Mouse (Mus musculus) left cerebral cortex, postnatal 36 days (tissue): ENCODE data around the gene Sdhd. TPM values are rescaled to one million over a fixed set of nuclear protein-coding genes. Genes with fewer than 3 reads are reported as not detected.
A peak's percentile ranks its signal among the peaks of the same experiment; 100 is the strongest.
"Not testable (repeated sequence)": the region's sequence is repeated elsewhere in the genome, so short reads cannot be mapped to it uniquely, and the experiment has no call there.

Experiments
- DNase-seq, 2 experiments: peaks; one replicate each; pipeline ENCODE4 v3.0.0; 2021 to 2022; ENCODE audit warnings: low spot score in 2 of 2, mixed read lengths in 1 of 2
- intact Hi-C: fragments of 180-260 bp; cut with DNase I; formaldehyde crosslinking; loops from one replicate; pipeline ENCODE4 v1.15.1; 2025
- total RNA-seq, 2 experiments: library from RNA; stranded (reverse); gene quantifications; 2 replicates each; pipeline ENCODE4 v1.2.3; 2021

Gene Sdhd
- 100 to 1,000 TPM; 105 to 110 TPM for total RNA-seq

DNA sequence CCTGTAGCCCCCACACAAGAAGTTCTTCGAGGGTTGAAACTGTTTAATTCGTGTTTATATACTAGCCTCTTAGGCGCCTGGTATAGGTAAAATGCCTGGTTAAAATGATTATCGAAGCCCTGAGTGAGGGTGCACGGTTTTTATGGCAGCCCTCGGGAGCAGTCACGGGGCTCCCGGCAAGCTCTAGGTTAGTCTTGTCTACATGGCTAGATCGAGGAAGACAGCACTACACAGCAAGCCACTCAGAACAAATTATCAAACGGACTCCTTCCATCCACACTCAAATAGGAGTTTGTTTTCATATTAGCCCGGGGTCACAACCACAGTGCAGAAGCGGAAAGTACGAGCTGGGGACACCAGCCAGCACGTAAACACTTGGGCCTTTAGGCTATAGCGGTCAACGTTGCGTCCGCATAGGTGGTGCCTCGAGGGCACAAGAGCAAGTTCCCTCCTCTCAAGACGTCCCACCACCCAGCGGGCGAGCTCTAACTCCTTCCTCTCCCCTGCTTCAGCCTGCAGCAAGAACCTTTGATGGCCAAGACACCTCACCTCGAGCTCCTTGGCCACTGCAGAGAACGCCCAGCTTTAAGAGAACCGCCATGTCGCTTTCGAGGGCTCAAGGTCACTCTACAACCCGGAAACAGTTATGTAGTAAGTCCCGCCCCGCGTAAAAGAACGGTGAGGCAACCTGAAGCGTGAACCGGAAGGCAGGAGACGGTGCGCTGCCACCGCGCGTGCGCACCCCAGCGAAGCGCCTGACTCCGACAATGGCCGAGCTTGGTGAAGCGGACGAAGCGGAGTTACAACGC lies at the start of gene Sdhd, which contains the start of gene Timm8b:
TSS of gene Sdhd (minus strand) at position 624 of the 809 bp plus-strand sequence.
TSS of gene Timm8b (plus strand) at position 722 of the 809 bp plus-strand sequence.
- intact Hi-C loops, result no loop called here
- DNase-seq, result peak; percentile 93 to 95

DNA sequence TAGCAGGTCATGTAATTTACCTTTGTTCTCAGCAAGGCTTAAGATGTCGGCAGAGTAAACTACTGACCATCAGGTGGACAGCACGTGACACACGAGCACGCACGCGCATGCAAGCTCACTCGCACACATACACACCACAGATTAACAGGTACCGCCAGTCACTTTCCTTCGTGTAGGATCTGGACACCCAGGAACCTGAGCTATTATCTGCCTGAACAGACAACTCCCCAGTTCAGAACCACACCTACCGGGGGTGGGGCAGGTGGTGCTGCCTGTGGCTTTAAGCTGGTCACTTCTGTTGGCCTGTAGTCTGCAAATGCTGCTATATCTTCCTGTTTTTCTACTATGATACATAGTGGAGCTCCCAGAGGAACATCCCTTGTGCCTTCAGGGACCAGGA lies 46.9 kb upstream of the Sdhd start:
- intact Hi-C loops, result no loop called here
- no peak for DNase-seq

DNA sequence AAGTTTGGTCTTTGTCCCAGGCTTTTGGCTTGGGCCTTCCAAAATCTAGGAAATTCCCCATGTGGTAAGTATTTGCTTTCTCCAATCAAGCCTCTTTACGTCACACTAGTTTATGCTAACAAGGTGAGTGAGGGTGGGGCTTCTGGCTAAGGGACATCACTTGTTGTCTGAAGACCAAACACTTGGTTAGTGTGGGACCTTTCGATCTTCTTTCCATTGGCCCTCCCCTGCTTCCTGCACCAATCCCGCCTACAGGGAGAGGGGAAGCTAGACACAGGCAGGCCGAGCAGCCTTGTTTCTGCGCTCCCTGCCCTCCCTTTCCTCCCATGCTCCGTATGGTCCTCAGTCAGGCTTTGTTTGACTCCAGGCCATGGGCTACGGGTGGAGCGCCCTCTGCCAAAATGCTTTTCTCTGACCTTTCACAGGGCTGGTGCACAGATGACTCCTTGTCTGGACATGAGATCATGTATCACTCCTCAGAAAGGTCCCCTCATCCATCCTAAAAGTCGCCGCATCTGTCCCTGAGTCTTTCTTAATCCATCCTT lies 43.3 kb upstream of the Sdhd start:
- intact Hi-C loops, result no loop called here

DNA sequence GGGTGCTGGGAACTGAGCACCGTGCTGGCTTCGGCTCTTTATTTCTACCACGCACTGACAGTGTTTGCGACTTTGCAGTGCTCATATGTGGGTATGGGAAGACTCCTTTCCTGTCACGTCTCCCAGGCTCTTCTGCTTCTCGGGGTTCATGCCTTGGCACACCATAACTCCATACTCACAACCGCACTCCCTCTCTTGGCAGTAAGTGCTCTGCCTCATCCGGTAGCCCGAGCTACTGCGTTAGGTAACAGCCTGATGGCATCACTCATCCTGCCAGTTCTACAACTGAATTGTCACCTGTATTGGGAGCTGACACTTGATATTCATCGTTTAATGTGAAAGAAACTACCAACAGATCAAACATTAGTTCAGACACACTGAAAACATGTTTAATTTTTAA lies 30.7 kb upstream of the Sdhd start:
- intact Hi-C loops, result no loop called here
- no peak for DNase-seq

More for the DNA sequence above, 43.3 kb upstream of the Sdhd start:
- DNase-seq, result no peak

DNA sequence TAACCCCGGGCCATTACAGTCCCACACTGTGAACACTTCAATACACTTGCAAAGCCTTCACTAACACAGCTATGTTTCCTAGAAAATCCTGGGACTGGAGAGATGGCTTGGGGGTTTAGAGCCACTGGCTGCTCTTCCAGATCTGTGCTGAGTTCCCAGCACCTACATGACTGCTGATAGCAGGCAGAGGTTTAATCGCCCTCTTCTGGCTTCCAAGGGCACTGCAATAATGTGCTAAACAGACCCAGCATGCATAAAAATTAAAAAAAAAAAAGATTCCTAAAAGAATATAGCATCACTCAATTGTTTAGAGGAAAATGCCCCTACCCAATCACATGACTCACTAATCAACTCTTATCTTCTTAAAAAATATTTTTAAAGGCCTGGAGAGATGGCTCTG lies 29.4 kb upstream of the Sdhd start:
- intact Hi-C loops, result no loop called here
- no peak for DNase-seq

DNA sequence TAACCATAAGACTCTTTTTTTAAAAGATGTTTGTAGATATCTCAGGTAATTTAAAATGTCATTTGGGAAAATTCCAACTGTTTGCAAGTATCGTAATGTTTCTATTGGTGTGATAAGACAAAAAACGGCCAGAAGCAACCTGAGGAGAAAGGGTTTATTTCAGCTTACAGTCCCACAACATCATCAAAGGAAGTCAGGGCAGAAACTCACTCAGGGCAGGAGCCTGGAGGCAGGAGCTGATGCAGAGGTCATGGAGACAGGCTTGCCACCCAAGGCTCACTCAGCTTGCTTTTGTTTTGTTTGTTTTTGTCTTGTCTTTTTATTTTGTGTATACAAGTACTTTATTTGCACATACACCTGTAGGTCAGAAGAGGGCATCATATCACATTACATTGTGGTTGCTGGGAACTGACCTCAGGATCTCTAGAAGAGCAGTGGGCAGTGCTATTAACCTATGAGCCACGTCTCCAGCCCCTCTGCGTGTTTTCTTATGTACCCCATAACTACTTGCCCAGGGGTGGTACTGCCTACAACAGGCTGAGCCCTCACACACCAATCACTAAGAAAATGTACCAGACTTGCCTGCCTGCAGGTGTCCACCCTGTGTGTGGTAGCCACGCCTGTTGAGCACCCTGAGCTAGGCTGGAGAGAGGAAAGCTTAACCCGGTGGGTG lies 28.5 kb upstream of the Sdhd start:
- no peak for DNase-seq
- intact Hi-C loops, result loop anchor here (1.0 kb wide), 1 partner anchor 8 kb away; no protein-coding TSS in a partner anchor

DNA sequence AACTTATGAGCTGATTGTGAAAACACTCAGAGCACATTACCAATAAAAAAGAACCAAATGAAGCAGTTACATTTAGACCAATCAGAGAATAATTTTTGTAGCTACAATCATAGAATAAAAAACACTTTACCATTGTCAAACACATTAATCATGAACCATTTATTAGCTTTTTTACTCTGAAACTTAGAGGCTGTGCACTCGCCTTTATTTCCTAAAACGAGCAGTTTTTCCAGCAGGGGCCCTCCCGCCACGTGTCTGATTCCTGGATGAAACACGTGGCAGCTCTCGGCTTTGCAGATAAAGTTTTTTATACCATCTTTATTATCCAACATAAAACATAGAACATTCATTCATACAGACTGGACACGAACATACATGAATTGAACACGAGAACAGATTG lies 27.3 kb upstream of the Sdhd start:
- DNase-seq, intact Hi-C loops: not testable (repeated sequence)

DNA sequence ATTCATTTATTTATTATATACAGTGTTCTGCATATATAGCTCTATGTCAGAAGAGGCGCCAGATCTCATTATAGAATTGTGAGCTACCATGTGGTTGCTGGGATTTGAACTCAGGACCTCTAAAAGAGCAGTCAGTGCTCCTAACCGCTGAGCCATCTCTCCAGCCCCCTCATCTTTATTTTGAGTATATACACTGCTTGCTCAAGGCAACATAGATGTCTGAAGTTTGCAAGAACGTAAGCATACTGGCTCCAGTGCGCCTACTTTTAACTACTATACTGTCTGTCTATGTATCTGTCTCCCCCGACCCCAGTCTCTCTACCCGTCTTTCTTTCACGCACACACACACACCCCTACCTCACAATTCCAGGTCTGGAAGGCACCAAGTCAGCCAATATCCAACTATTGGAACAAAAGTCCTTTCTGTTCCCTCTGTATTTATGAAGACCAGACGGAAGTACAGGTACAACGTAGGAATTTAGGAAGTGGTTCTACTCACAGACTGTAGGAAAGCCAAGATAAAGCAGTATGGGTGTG lies 14.2 kb upstream of the Sdhd start:
- DNase-seq, result no peak
- intact Hi-C loops, result no loop called here

DNA sequence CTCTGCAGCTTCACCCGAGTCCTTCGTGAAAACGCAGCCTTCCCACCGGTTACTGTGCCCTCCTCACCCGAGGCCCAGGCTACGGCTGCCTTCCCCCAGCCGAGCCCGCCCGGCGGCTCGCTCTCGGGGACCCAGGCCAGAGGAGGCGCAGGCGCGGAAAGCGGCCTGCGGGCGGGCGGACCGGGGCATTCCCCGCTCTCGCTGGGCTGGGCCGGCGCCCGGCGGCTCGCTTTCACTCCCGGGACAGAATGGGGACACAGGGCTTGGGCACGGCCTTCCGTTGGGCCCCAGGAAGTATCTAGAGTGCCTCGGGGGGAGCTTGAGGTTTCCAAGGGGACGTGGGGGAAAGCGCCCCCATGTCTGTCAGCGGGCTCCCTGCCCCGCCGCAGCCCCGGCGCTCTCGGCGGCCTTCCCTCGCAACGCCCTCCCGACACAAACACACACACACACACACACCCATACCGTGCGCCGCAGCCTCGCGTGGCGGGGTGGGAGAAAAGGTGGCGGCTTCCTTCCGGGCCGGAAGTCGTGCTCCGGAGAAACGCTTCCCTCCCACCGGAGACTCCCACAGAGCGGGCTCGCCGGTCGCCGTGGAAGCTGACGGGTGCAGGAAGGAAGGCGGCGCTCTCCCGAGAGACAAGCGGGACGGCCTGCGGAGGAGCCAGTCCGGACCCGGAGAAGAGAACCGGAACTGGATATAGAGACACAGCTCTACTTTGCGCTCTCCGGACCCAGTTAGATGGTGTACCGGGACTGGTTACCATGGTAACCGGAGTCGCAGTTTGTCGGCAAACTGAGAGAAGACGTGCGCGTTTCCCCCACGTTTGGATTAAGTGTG lies 13.4 kb upstream of the Sdhd start, which contains the start of the genes Pih1d2 and Nkapd1:
TSS of gene Pih1d2 (plus strand) at position 556 of the 838 bp plus-strand sequence.
TSS of gene Nkapd1 (minus strand) at position 699 of the 838 bp plus-strand sequence.
- intact Hi-C loops, result no loop called here
- DNase-seq, result peak; percentile 89 to 93

DNA sequence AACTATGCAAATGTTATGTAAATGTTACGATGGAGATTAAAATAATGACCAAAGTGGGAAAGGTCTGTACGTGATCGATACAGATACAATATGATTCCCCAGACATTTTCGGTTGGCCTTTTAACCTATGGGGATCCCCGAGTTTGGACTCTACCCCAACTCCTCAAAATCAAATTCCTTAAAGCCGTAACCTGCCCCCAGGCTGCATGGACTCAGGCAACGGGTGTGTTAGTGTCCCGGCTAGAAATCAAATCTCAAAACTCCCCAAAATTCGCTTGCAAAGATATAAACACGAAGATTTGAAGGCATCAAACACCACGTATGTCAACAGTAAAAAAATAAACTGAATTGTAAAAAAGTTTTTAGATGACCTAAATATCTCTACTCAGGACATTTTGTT lies 12.5 kb upstream of the Sdhd start:
- DNase-seq, result no peak
- intact Hi-C loops, result no loop called here

DNA sequence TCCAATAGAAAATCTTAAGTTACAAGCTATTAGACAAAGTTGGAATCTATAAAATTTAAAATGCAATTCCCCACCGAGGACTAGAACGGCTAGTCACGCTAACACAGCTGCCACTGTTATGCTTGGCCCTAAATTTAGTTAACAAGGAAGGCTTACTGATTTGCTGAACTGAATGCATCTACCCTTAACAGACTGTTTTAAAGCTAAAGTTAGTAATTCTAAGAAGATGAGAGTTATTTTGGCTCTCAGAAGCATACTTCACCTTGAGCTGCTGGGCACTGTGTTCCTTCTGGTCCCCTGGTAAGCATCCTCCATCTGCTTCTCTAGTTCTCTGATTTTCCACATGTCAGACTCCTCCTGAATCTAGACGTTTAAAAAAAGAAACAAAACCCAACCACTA lies 8.5 kb upstream of the Sdhd start:
- intact Hi-C loops, result no loop called here
- no peak for DNase-seq

DNA sequence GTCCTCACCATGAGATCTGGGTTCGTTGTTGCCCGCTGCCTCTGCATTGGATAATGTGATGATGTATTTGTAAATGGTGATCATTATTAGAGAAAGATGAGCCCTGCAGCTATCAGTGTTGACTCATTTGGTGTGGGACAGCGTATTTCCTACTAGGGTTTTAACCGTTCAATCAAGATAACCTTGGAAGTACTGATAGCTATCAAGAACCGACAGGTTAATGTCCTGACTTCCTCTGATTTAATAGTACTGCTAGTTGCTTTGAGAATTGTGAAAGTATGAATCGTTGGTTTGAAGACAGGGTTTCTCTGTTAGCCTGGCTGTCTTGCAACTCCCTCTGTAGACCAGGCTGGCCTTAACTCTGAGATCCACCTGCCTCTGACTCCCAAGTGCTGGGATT lies 726 bp upstream of the Sdhd start:
- intact Hi-C loops, result no loop called here
- no peak for DNase-seq

DNA sequence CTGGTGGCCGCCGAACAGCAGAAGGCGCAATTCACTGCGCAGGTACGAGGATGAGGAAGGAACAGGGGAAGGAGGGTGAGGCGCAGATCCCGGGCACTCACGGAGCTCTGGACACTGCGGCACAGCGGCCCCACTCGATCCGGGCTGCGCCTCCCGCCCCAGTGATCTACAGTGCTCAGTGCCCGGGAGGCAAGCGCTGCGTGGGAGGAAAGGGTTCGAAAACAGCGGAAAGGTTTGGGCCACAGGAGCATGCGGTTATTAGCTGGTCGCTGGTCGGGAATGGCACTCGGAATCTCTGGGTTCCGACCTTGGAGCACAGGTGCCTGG lies 349 bp upstream of the Sdhd start:
- intact Hi-C loops, result no loop called here
- no peak for DNase-seq

DNA sequence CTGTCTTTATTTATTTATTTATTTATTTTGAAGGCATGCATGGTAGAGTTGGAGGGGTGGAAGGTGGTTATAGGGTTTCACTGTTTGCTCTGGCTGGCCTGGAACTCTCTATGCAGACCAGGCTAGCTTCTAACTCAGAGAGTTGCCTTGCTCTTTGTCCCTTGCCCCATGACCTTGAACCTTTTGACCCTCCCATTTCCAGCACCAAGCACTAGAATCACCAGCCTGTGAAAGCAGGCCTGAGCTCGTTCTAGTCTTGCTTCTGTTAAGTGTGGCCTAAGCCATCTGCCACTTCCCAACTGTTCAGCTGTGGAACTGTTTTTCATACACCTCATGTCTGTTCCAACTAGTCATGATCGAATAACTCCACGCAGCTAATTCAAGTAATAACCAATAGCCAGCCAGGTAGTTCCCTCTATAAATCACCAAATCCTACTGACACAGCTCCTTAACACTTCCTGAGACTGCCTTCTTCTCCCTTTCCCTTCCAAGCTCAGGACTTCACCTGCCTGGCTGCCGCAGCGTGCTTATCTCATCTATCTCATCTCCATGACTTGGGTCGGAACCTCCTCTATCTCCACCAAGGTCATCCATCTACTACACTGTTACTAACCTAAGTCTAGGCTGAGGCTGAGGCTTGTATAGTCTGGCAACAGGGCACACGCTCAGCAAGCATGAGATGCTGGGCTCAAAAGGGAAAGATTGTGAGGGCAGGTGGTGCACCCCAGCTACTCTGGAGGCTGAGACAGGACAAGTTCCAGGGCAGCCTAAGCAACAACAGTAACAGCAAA lies 1.4 kb downstream of the Sdhd start:
- DNase-seq, result no peak
- intact Hi-C loops, result no loop called here

DNA sequence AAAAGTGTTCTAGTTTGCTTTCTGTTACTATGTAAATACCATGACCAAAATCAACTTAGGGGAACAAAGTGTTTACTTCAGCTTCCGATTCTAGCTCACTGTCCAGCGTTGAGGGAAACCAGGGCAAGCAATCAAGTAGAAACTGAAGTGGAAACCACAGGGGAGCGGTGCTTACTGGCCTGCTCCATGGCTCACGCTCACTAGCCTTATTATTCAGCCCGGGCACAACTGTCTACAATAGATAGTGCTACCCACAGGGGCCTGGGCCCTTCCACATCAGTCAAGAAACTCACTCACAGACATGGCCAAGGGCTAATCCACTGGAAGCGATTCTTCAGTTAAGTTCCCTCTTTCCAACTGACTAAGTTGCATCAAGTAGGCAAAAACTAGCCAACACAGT lies 2.1 kb downstream of the Sdhd start:
- intact Hi-C loops, result no loop called here
- DNase-seq, result no peak

DNA sequence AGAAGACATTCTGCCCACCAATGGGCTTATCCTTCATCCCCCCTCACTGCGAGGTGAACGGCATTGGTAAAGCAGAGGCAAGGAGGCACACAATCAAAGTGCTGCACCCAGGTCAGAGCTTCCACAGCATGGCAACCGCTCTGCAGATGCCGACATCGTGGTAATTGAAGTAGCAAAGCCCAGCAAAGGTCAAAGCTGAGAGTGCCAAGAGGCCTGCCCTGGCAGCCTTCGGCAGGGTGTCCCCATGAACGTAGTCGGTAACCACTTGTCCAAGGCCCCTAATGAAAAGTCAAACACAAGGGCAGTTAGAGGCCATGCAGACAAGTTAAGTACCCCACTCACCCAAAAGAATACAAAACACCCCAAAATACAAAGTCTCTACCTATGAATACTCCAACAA lies 6.6 kb downstream of the Sdhd start:
- no peak for DNase-seq
- intact Hi-C loops, result no loop called here

DNA sequence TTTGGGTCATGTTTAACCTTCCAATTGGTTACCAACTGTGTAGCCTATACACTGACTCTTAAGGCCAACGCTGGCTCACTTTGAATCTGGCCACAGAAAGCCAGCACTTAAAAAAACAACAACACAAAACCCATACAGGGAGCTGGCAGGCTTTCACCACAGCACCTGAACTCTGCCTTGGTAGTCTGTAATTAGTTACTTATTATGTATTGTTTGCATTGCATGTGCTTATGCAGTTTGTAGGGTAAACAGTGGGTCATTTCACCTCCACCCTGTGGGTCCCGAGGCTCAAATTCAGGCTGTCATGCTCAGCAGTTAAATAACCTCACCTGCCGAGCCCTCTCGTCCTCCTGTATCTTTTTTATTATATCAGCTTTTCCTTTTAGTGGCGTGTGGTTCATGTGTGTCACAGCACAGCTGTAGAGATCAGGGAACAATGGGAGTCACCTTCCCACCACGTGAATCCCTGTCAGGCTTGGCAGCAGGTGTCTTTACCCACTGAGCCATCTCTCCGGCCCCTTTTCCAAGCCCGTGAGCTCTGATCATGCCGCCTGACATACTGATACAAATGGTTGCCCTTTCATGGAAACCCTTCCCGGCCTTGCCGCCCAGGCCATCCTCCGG lies 8.7 kb downstream of the Sdhd start:
- intact Hi-C loops, result no loop called here
- DNase-seq, result no peak

DNA sequence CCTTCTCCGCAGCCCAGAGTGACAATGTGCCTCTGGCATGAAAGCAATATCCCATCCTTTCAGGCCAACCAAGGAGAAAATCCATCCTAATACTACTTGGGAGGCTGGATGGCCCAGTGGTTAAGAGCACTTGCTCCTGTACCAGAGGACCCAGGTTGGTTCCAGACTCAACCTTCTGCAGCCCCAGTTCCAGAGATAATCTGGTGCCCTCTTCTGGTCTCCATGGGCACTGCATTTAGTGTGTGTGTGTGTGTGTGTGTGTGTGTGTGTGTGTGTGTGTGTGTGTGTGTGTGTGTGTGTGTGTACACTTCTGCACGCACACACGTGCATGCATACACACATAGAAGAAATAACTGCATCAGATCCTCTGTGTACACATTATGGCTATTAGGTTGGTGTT lies 10.1 kb downstream of the Sdhd start:
- intact Hi-C loops, result no loop called here
- no peak for DNase-seq

DNA sequence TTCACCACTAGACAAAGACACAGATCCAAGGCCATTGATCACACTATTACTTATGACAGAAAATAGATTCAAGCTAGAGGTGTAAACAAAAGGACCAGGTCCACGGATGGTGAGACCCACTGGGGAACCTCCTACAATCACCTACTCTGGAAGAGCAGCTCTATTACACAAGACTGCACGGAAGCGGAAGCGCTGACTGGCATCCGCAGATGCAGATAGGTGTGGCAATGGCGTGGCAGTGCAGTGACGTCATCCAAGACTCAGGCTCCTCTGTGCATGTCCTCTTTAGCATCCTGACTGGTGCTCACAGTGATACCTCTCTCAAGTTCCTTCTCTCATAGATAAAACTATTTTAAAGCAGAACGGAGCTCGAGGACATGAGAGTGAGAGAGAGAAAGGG lies 10.7 kb downstream of the Sdhd start:
- intact Hi-C loops, result no loop called here
- DNase-seq, result no peak
